ENCODE assay signal across 1 mouse cellular context in the genomic region with DNA sequence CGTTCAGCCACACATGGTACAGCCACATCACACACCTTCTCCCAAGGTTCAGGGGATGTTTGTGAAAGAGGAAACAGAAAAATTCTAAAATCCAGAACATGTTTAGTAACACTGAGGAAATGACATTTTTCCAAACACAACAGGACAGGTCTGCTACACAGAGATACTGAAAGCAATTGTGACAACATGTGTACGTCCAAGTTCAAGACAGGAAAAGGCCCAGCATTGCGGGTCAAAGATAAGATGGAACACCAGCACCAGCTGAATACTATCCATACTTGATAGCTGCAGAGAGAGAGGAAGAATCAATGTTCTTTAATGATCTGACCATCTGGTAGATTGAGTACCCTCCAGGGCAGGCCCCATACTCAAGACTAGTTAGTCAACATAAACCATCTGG.
A peak's percentile ranks its signal among the peaks of the same experiment; 100 is the strongest.
TF ChIP-seq lines count a peak whose summit lies in the region.

No protein-coding gene starts in this region.

TF ChIP-seq in MEL, 35 proteins besides CTCF, POLR2A, EP300 and RAD21 (continued from another document):
- TF ChIP-seq TAL1 (IDR thresholded peaks at IDR 0.05; ENCODE audit: low read length) (peak; percentile 41; the same call in 1 of the 2 replicates), ZNF384 (IDR thresholded peaks at IDR 0.05; ENCODE audit: low read depth, low read length) (no peak), POLR2AphosphoS5 (IDR thresholded peaks at IDR 0.05; ENCODE audit: borderline replicate concordance, low read depth, low read length) (no peak), KAT2A (conservative IDR thresholded peaks at IDR 0.05; ENCODE audit: low read depth, low read length) (no peak), MEF2A (IDR thresholded peaks at IDR 0.05; ENCODE audit: extremely low read depth, insufficient replicate concordance, low read depth, low read length, poor library complexity, severe bottlenecking) (no peak), ETS1 (IDR thresholded peaks at IDR 0.05; ENCODE audit: low read depth, low read length) (peak; percentile 19; the same call in 1 of the 2 replicates), MYB (IDR thresholded peaks at IDR 0.05; ENCODE audit: low read depth, low read length) (no peak), ZKSCAN1 (IDR thresholded peaks at IDR 0.05; ENCODE audit: low read depth, low read length) (no peak), SIN3A (IDR thresholded peaks at IDR 0.05; ENCODE audit: low read length) (no peak), POLR2AphosphoS2 (IDR thresholded peaks at IDR 0.05; ENCODE audit: low read length) (no peak), GATA1 (IDR thresholded peaks at IDR 0.05; ENCODE audit: low read depth, low read length) (0 out of 2 replicates have a peak, but pooled peaks have one; percentile 54), TCF12 (IDR thresholded peaks at IDR 0.05; ENCODE audit: low read depth, low read length) (peak; percentile 74)
